ENCODE assay signal across 15 mouse cellular contexts in the genomic region with DNA sequence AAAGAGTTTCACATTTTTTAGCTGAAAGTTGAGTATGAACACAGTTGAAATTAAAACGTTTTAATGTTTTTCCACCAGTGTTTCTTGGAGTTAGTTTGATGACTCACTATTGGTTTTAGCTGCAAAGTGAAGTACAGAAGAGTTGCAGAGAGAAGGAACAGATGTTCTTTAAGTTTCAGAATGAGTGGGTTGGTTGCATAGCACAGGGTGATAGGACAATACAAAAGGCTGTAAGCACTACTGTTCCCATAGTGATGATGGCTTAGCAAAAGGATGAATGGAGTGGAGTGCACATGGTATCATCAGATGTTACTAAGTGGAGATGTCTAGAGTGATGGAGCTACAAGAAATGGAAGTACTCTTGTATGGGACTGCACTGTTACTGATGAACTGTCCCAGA.
DNase-seq lines count a peak whose midpoint lies in the region; ATAC-seq lines count a peak whose summit lies in the region.
"Had no signal": no experiment of that assay in that cellular context is flagged by ENCODE, and none has a peak within 500 bp of the region (broad histone marks: within the 10 kb centered on the region; RNA-seq: fewer than 3 reads in every experiment).

No protein-coding gene starts in this region.

- peak overlapping the region; percentile 100 for H3K27ac ChIP-seq in liver, embryonic 12.5 days
- no peak overlapping the region for H3K27ac ChIP-seq in neural tube, embryonic 15.5 days (replicated peaks)
- H3K27ac ChIP-seq: gastrocnemius, adult 2 months; limb, embryonic 10.5 days; lung, embryonic 15.5 days had no signal

- ATAC-seq in frontal cortex, adult (ENCODE audit: low TSS enrichment): peak; percentile 99
- no peak for ATAC-seq in liver, embryonic 12.5 days
- no peak for ATAC-seq in neural tube, embryonic 15.5 days (ENCODE audit: low FRiP score)
- ATAC-seq: hindbrain, embryonic 16.5 days had no signal

- no peaks in the 10 kb centered on the region for H3K9me3 ChIP-seq in liver, embryonic 12.5 days (replicated peaks)
- no peaks in the 10 kb centered on the region for H3K9me3 ChIP-seq in neural tube, embryonic 15.5 days (replicated peaks)
- H3K9me3 ChIP-seq: limb, embryonic 10.5 days; lung, embryonic 15.5 days had no signal

- no peak overlapping the region for H3K4me3 ChIP-seq in liver, embryonic 12.5 days
- no peak overlapping the region for H3K4me3 ChIP-seq in neural tube, embryonic 15.5 days (replicated peaks)
- H3K4me3 ChIP-seq: gastrocnemius, adult 2 months; layer of hippocampus, adult 2 months; limb, embryonic 10.5 days; lung, embryonic 15.5 days had no signal

- H3K4me1 ChIP-seq in liver, embryonic 12.5 days: peaks cover 68% of the 10 kb centered on the region
- H3K4me1 ChIP-seq in neural tube, embryonic 15.5 days: no peaks in the 10 kb centered on the region
- H3K4me1 ChIP-seq: limb, embryonic 10.5 days had no signal

- 61% methylated on average over 1 of the region's 1 CpGs for WGBS in liver, embryonic 12.5 days (ENCODE audit: insufficient replicate concordance)
- WGBS in neural tube, embryonic 15.5 days: 86% methylated on average over 1 of the region's 1 CpGs

- no peaks in the 10 kb centered on the region for H3K27me3 ChIP-seq in liver, embryonic 12.5 days (replicated peaks)
- H3K27me3 ChIP-seq in neural tube, embryonic 15.5 days (replicated peaks): no peaks in the 10 kb centered on the region
- H3K27me3 ChIP-seq: lung, embryonic 15.5 days had no signal

- H3K4me2 ChIP-seq in liver, embryonic 12.5 days: 0 out of 2 replicates have a peak overlapping the region, but pooled peaks have one; percentile 18
- no peak overlapping the region for H3K4me2 ChIP-seq in neural tube, embryonic 15.5 days
- H3K4me2 ChIP-seq: lung, embryonic 15.5 days had no signal

- peaks cover 10% of the 10 kb centered on the region for H3K36me3 ChIP-seq in liver, embryonic 12.5 days
- H3K36me3 ChIP-seq in neural tube, embryonic 15.5 days: peaks cover 5% of the 10 kb centered on the region; the same call in 1 of the 2 replicates
- H3K36me3 ChIP-seq: lung, embryonic 15.5 days had no signal

- peak overlapping the region; percentile 44; the same call in 1 of the 2 replicates for H3K9ac ChIP-seq in liver, embryonic 12.5 days
- H3K9ac ChIP-seq in neural tube, embryonic 15.5 days (replicated peaks): no peak overlapping the region
- H3K9ac ChIP-seq: lung, embryonic 15.5 days had no signal

- no peak for DNase-seq in frontal cortex, postnatal 14 days (ENCODE audit: low spot score in 2 of 2)
- peak; percentile 50 for DNase-seq in right cerebral cortex, adult 18-20 months
- no peak for DNase-seq in right cerebral cortex, postnatal 14 days
- DNase-seq in T-cell, adult 2 months (ENCODE audit: low spot score): no peak
- DNase-seq in cerebellum, adult 9-10 months: no peak
- DNase-seq: cerebellum, adult 8-10 months; gastrocnemius, adult 2 months; thymus, adult 2 months had no signal
